Mouse (Mus musculus) adipocyte (in vitro differentiated cells): ENCODE data around the gene Fam20a.

Source experiments
- DNase-seq: peaks from one replicate; pipeline ENCODE4 v3.0.0-alpha.2; 2016; ENCODE audit warnings: low spot score

Fam20a gene

GRCm38 (mm10) chr11:109721781-109722446 is at the start of gene Fam20a:
Gene Fam20a (minus strand): TSS chr11:109722279.
- DNase-seq = peak; percentile 55

GRCm38 (mm10) chr11:109771381-109771780 is 49.3 kb upstream of the Fam20a start:
- DNase-seq = peak; percentile 14

GRCm38 (mm10) chr11:109770185-109770584 is 48.1 kb upstream of the Fam20a start:
- DNase-seq = no peak

- DNase-seq = no peak
Measured at GRCm38 (mm10) chr11:109769091-109769490, 47.0 kb upstream of the Fam20a start.

- no peak for DNase-seq
Measured at GRCm38 (mm10) chr11:109760063-109760462, 38.0 kb upstream of the Fam20a start.

GRCm38 (mm10) chr11:109758616-109759215 is 36.6 kb upstream of the Fam20a start:
- DNase-seq = peak; percentile 54

GRCm38 (mm10) chr11:109754105-109754602 is 32.1 kb upstream of the Fam20a start:
- no peak for DNase-seq

GRCm38 (mm10) chr11:109751636-109752603 is 29.8 kb upstream of the Fam20a start:
- no peak for DNase-seq

- no peak for DNase-seq
Measured at GRCm38 (mm10) chr11:109745210-109745609, 23.1 kb upstream of the Fam20a start.

GRCm38 (mm10) chr11:109737967-109738366 is 15.9 kb upstream of the Fam20a start:
- no peak for DNase-seq

- DNase-seq = no peak
Measured at GRCm38 (mm10) chr11:109736406-109736805, 14.3 kb upstream of the Fam20a start.

GRCm38 (mm10) chr11:109734341-109734740 is 12.3 kb upstream of the Fam20a start:
- DNase-seq = no peak

- no peak for DNase-seq
Measured at GRCm38 (mm10) chr11:109732726-109733438, 10.8 kb upstream of the Fam20a start.

- no peak for DNase-seq
Measured at GRCm38 (mm10) chr11:109728371-109728770, 6.3 kb upstream of the Fam20a start.

- no peak for DNase-seq
Measured at GRCm38 (mm10) chr11:109722711-109723110, 632 bp upstream of the Fam20a start.

- peak; percentile 50 for DNase-seq
Measured at GRCm38 (mm10) chr11:109721320-109721780, 729 bp downstream of the Fam20a start.

GRCm38 (mm10) chr11:109720809-109721319 is 1.2 kb downstream of the Fam20a start:
- DNase-seq = peak; percentile 75

- DNase-seq = no peak
Measured at GRCm38 (mm10) chr11:109719399-109719798, 2.7 kb downstream of the Fam20a start.

- no peak for DNase-seq
Measured at GRCm38 (mm10) chr11:109717966-109718895, 3.8 kb downstream of the Fam20a start.

- no peak for DNase-seq
Measured at GRCm38 (mm10) chr11:109717448-109717847, 4.6 kb downstream of the Fam20a start.
